Mouse (Mus musculus): ENCODE results near the gene Rab40c. TPM values are rescaled to one million over a fixed set of nuclear protein-coding genes. Genes with fewer than 3 reads are reported as not detected.
A peak's percentile ranks its signal among the peaks of the same experiment; 100 is the strongest.
"Not testable (repeated sequence)": the region's sequence is repeated elsewhere in the genome, so short reads cannot be mapped to it uniquely, and the experiment has no call there.

Gene Rab40c
- polyA plus RNA-seq, 1 experiment from 2014 or later, result 15.8 TPM

GRCm38 (mm10) chr17:25875171-25876136, 44.1 kb downstream of the Rab40c start:
- Histone ChIP-seq H3K9me3 (ENCODE audit: control insufficient read depth) (no peaks in the 10 kb centered on the region), H3K36me3 (ENCODE audit: control insufficient read depth, insufficient read depth) (peaks cover 10% of the 10 kb centered on the region), H3K4me1 (replicated peaks; ENCODE audit: control insufficient read depth, insufficient read depth, low read length) (peaks cover 6% of the 10 kb centered on the region; the same call in 1 of the 2 replicates), H3K4me3 (ENCODE audit: low read depth, low read length) (peak overlapping the region; percentile 74), H3K27me3 (replicated peaks; ENCODE audit: control insufficient read depth, insufficient read depth, low read length) (no peaks in the 10 kb centered on the region), H3K4me2 (replicated peaks; ENCODE audit: low read depth) (peak overlapping the region; percentile 86), H3K9ac (ENCODE audit: low read depth, low read length) (peak overlapping the region; percentile 50), H3K27ac (ENCODE audit: low read depth, low read length) (peak overlapping the region; percentile 63)
- peak; percentile 80 for ATAC-seq
- TF ChIP-seq CTCF (IDR thresholded peaks at IDR 0.05; ENCODE audit: low read depth), result peak; percentile 52
- 1% methylated on average over 59 of the region's 59 CpGs for WGBS

- H3K9me3 ChIP-seq (ENCODE audit: control insufficient read depth), result no peaks in the 10 kb centered on the region
- peak within 1 kb of the TSS; percentile 63 for H3K27ac ChIP-seq (ENCODE audit: low read depth, low read length)
- peak within 1 kb of the TSS; percentile 74 for H3K4me3 ChIP-seq (ENCODE audit: low read depth, low read length)
- WGBS, result under 1% methylated on average over 25 of the region's 25 CpGs
- H3K27me3 ChIP-seq (replicated peaks; ENCODE audit: control insufficient read depth, insufficient read depth, low read length), result no peaks in the 10 kb centered on the region
- peak within 1 kb of the TSS; percentile 50 for H3K9ac ChIP-seq (ENCODE audit: low read depth, low read length)
- H3K36me3 ChIP-seq (ENCODE audit: control insufficient read depth, insufficient read depth), result peaks cover 10% of the 10 kb centered on the region
- peak; percentile 47 for TF ChIP-seq CTCF (IDR thresholded peaks at IDR 0.05; ENCODE audit: low read depth)
- peak; percentile 68 for ATAC-seq
- H3K4me2 ChIP-seq (replicated peaks; ENCODE audit: low read depth), result peak within 1 kb of the TSS; percentile 86
- H3K4me1 ChIP-seq (replicated peaks; ENCODE audit: control insufficient read depth, insufficient read depth, low read length), result peaks cover 6% of the 10 kb centered on the region; the same call in 1 of the 2 replicates
Measured at GRCm38 (mm10) chr17:25874721-25875170, 44.8 kb downstream of the Rab40c start, which contains the start of gene Mettl26. Gene Mettl26, plus strand, starts transcription at chr17:25875074.

DNA sequence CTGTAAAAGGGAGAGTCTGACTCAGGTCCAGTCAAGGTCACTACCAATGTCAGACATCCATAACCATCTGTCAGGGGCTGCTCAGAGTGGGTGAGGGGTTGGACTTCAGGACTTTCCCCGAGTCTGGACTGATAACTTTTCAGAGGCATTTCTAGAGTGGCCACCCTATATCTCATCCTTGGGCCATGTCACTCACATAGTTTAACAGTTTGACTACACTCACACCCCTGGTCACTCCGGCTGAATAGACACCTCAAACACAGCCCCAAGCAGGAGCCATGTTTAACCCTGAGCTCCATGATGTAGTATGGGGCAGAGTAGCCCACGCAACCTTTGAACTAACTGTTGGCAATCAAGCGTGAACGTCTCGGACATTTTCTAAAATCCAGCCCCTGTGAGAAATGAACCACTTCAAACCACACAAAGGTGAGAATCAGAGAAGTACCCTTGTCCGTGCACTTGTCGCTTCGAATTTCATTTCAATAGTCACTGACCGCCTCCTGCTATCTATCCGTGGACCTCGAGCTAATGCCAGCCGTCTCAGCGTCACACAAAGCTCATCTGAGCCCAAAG, 45.3 kb downstream of the Rab40c start:
- Histone ChIP-seq H3K27ac (ENCODE audit: low read depth, low read length) (peak overlapping the region; percentile 63), H3K9ac (ENCODE audit: low read depth, low read length) (peak overlapping the region; percentile 40), H3K9me3 (ENCODE audit: control insufficient read depth) (no peaks in the 10 kb centered on the region), H3K27me3 (replicated peaks; ENCODE audit: control insufficient read depth, insufficient read depth, low read length) (no peaks in the 10 kb centered on the region), H3K4me3 (ENCODE audit: low read depth, low read length) (peak overlapping the region; percentile 74), H3K4me1 (replicated peaks; ENCODE audit: control insufficient read depth, insufficient read depth, low read length) (peaks cover 6% of the 10 kb centered on the region; the same call in 1 of the 2 replicates), H3K36me3 (ENCODE audit: control insufficient read depth, insufficient read depth) (peaks cover 10% of the 10 kb centered on the region), H3K4me2 (replicated peaks; ENCODE audit: low read depth) (peak overlapping the region; percentile 86)
- ATAC-seq, result no peak
- no peak for TF ChIP-seq CTCF (IDR thresholded peaks at IDR 0.05; ENCODE audit: low read depth)
- WGBS, result 5% methylated on average over 14 of the region's 14 CpGs

DNA sequence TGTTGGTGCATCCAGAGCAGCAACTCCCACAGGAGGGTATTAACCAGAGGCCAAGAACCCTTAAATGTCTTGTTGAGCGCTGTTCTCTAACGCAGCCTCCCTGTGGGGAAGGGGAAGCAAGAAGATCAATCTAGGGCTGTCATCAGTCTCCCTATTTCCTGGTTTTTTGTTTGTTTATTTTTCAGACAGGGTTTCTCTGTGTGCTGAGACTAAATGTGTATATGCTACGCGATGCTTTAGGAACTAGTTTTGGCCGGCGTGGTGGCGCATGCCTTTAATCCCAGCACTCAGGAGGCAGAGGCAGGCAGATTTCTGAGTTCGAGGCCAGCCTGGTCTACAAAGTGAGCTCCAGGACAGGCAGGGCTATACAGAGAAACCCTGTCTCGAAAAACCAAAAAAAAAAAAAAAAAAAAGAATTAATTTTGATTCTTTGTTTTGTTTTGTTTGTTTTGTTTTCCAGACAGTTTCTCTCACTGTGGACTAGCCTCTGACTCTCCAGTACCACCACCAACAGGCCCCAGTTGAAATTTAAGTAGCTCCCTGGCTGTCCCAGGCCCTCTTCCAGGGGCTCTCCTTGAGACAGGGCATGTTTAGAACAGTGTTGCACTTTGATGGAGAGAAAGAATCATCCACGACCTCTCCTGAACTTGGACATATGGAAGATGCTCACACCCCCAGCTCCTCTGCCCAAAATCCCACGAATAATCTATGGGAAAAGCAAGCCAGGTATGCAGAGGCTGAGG, 46.0 kb downstream of the Rab40c start:
- Histone ChIP-seq H3K27ac (ENCODE audit: low read depth, low read length) (no peak overlapping the region), H3K4me1 (replicated peaks; ENCODE audit: control insufficient read depth, insufficient read depth, low read length) (peaks cover 6% of the 10 kb centered on the region; the same call in 1 of the 2 replicates), H3K36me3 (ENCODE audit: control insufficient read depth, insufficient read depth) (peaks cover 10% of the 10 kb centered on the region), H3K4me2 (replicated peaks; ENCODE audit: low read depth) (peak overlapping the region; percentile 86; the same call in 1 of the 2 replicates), H3K9me3 (ENCODE audit: control insufficient read depth) (no peaks in the 10 kb centered on the region), H3K9ac (ENCODE audit: low read depth, low read length) (no peak overlapping the region), H3K27me3 (replicated peaks; ENCODE audit: control insufficient read depth, insufficient read depth, low read length) (no peaks in the 10 kb centered on the region), H3K4me3 (ENCODE audit: low read depth, low read length) (no peak overlapping the region)
- ATAC-seq, result no peak
- no peak for TF ChIP-seq CTCF (IDR thresholded peaks at IDR 0.05; ENCODE audit: low read depth)
- WGBS, result 72% methylated on average over 11 of the region's 11 CpGs

- Histone ChIP-seq H3K4me1 (replicated peaks; ENCODE audit: control insufficient read depth, insufficient read depth, low read length) (peaks cover 6% of the 10 kb centered on the region; the same call in 1 of the 2 replicates), H3K9me3 (ENCODE audit: control insufficient read depth) (no peaks in the 10 kb centered on the region), H3K4me3 (ENCODE audit: low read depth, low read length) (no peak overlapping the region), H3K27ac (ENCODE audit: low read depth, low read length) (no peak overlapping the region), H3K4me2 (replicated peaks; ENCODE audit: low read depth) (no peak overlapping the region), H3K27me3 (replicated peaks; ENCODE audit: control insufficient read depth, insufficient read depth, low read length) (no peaks in the 10 kb centered on the region), H3K36me3 (ENCODE audit: control insufficient read depth, insufficient read depth) (peaks cover 2% of the 10 kb centered on the region; the same call in 1 of the 2 replicates), H3K9ac (ENCODE audit: low read depth, low read length) (no peak overlapping the region)
- 87% methylated on average over 3 of the region's 3 CpGs for WGBS
- no peak for ATAC-seq
- no peak for TF ChIP-seq CTCF (IDR thresholded peaks at IDR 0.05; ENCODE audit: low read depth)
Measured at GRCm38 (mm10) chr17:25872676-25873075, 46.9 kb downstream of the Rab40c start.

- not testable (repeated sequence) for H3K9ac ChIP-seq (ENCODE audit: low read depth, low read length); H3K4me2 ChIP-seq (replicated peaks; ENCODE audit: low read depth); H3K9me3 ChIP-seq (ENCODE audit: control insufficient read depth); H3K4me3 ChIP-seq (ENCODE audit: low read depth, low read length); H3K27me3 ChIP-seq (replicated peaks; ENCODE audit: control insufficient read depth, insufficient read depth, low read length); H3K36me3 ChIP-seq (ENCODE audit: control insufficient read depth, insufficient read depth); H3K27ac ChIP-seq (ENCODE audit: low read depth, low read length); H3K4me1 ChIP-seq (replicated peaks; ENCODE audit: control insufficient read depth, insufficient read depth, low read length); ATAC-seq
Measured at GRCm38 (mm10) chr17:25871566-25871965, 48.0 kb downstream of the Rab40c start.
